Mouse (Mus musculus) forebrain, embryonic 11.5 days (tissue): ENCODE results near the gene Nelfa. TPM values are rescaled to one million over a fixed set of nuclear protein-coding genes. Genes with fewer than 3 reads are reported as not detected.
A peak's percentile ranks its signal among the peaks of the same experiment; 100 is the strongest.

Experiments
- ATAC-seq: fragments of 200-750 bp; cut with Nextera tagmentation; replicated peaks from 2 replicates; pipeline ENCODE4 v1.8.0; 2017; ENCODE audit warnings: moderate TSS enrichment; ENCODE audit not compliant: low FRiP score
- DNase-seq: peaks from one replicate; pipeline ENCODE4 v3.0.0-alpha.2; 2017; ENCODE audit warnings: low spot score
- H3K27ac ChIP-seq: fragments of 300-500 bp; sonication (generic); 2 replicates; pipeline ENCODE4 v1.5.1; 2014; ENCODE audit warnings: low read depth, low read length
- H3K27me3 ChIP-seq: fragments of 300-500 bp; sonication (generic); 2 replicates; pipeline ENCODE4 v1.6.1; 2014; ENCODE audit warnings: mild to moderate bottlenecking, low read length, mixed read lengths; ENCODE audit not compliant: control insufficient read depth, insufficient read depth
- H3K36me3 ChIP-seq: fragments of 300-500 bp; sonication (generic); 2 replicates; pipeline ENCODE4 v1.6.1; 2014; ENCODE audit warnings: mild to moderate bottlenecking, low read length, moderate library complexity, mixed read lengths; ENCODE audit not compliant: control insufficient read depth, insufficient read depth
- H3K4me1 ChIP-seq: fragments of 300-500 bp; sonication (generic); replicated peaks from 2 replicates; pipeline ENCODE4 v1.6.1; 2014; ENCODE audit warnings: low read length, mixed read lengths; ENCODE audit not compliant: control insufficient read depth, insufficient read depth
- H3K4me2 ChIP-seq: fragments of 300-500 bp; sonication (generic); 2 replicates; pipeline ENCODE4 v1.6.1; 2014; ENCODE audit warnings: low read depth, mild to moderate bottlenecking, low read length, moderate library complexity, mixed read lengths; ENCODE audit not compliant: severe bottlenecking
- H3K4me3 ChIP-seq: fragments of 300-500 bp; sonication (generic); 2 replicates; pipeline ENCODE4 v1.5.1; 2014; ENCODE audit warnings: low read depth, low read length
- H3K9ac ChIP-seq: fragments of 300-500 bp; sonication (generic); 2 replicates; pipeline ENCODE4 v1.6.1; 2014; ENCODE audit warnings: low read length
- H3K9me3 ChIP-seq: fragments of 300-500 bp; sonication (generic); 2 replicates; pipeline ENCODE4 v1.6.1; 2016; ENCODE audit warnings: low read length, mixed read lengths; ENCODE audit not compliant: control insufficient read depth
- WGBS: fragments of 180-500 bp; shearing (Covaris S2); extraction: QIAGEN DNeasy Blood & Tissue Kit; methylation state at CpG from one replicate; pipeline ENCODE4 v1.1.7; 2014; 5-methylcytosine and 5-hydroxymethylcytosine counted together
- polyA plus RNA-seq: library from polyadenylated mRNA; unstranded; fragments of >200 nt; fragmentation: Nextera tagmentation; extraction: Ambion mirVana; gene quantifications from 2 replicates; pipeline ENCODE4 v1.2.1, GENCODE M21; 2014

Gene Nelfa
- 86.3 and 88.3 TPM in 2 replicates for polyA plus RNA-seq

DNA sequence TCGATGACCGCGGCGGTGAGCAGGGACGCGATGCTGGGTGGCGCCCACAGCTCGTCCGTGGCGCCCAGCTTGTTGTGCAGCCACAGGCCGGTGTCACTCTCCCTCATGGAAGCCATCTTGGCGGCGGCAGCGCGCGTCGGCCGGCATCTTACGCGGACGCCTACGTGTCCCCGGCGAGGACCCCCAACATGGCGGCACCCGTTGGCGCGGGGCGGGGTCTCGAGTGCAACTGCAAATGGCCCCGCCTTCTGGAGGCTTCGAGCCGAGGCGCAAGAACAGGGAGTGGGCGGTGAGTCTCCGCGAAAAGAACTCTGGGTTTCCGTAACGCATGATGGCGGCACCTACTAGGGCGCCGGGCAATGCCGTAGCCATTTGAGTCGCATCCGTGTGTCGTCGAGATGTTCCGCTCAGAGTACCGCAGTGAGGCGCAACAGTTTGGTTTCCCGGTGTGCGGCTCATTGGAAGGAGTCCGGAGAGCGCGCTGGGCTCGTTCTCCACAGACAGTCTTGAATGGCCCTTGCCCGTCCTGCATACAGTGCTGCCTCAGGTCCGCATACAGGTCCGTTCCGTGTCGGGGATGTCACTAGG is at the start of gene Nelfa:
Gene Nelfa, minus strand, starts transcription at position 294 of the 588 bp plus-strand sequence.
- peak; percentile 99 for DNase-seq
- Histone ChIP-seq H3K9ac (peak within 1 kb of the TSS; percentile 92), H3K4me2 (peak within 1 kb of the TSS; percentile 59), H3K36me3 (no peaks in the 10 kb centered on the region; the same call in 1 of the 2 replicates), H3K4me1 (peaks cover 2% of the 10 kb centered on the region; the same call in 1 of the 2 replicates), H3K27ac (peak within 1 kb of the TSS; percentile 89), H3K9me3 (no peaks in the 10 kb centered on the region; the same call in 1 of the 2 replicates), H3K27me3 (no peaks in the 10 kb centered on the region), H3K4me3 (peak within 1 kb of the TSS; percentile 94)
- under 1% methylated on average over 61 of the region's 61 CpGs for WGBS
- peak; percentile 97 for ATAC-seq

GRCm38 (mm10) chr5:33983309-33984121 is 47.3 kb upstream of the Nelfa start, which contains the start of gene Gm1673:
Gene Gm1673 (plus strand): TSS chr5:33983433.
- Histone ChIP-seq H3K4me2 (peak within 1 kb of the TSS; percentile 87), H3K9ac (peak within 1 kb of the TSS; percentile 93), H3K36me3 (no peaks in the 10 kb centered on the region), H3K4me3 (peak within 1 kb of the TSS; percentile 75), H3K27ac (peak within 1 kb of the TSS; percentile 63), H3K27me3 (no peaks in the 10 kb centered on the region), H3K4me1 (peaks cover 10% of the 10 kb centered on the region; the same call in 1 of the 2 replicates), H3K9me3 (no peaks in the 10 kb centered on the region)
- 1% methylated on average over 86 of the region's 88 CpGs for WGBS
- ATAC-seq (peak; percentile 89), DNase-seq (peak; percentile 95)

DNA sequence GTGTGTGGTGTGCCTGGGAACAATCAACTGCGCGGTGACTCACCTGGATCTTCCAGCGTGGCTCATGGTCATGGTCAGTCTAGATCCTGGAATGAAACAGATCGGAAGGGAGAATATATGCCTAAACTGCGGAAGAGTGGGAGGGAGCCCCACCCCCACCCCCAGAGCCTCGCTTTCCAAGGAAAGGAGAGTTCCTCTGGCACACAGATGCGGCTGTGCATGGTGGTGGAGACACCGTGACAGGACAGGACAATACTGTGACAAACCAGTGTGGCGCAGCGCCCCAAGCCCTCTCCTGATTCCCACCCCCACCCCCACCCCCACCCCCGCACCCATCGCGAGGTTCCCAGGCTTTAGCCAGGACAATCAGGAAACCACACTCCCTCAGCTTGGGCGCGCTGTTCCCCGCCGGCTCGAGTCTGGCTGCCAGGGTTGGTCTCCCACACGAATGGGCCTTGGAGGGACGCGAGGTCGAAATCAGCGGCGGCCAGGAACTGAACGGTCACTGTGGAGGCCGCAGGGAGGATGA is 46.6 kb upstream of the Nelfa start:
- peak overlapping the region; percentile 87 for H3K4me2 ChIP-seq
- no peaks in the 10 kb centered on the region for H3K27me3 ChIP-seq
- WGBS: 5% methylated on average over 26 of the region's 26 CpGs
- no peaks in the 10 kb centered on the region for H3K36me3 ChIP-seq
- no peaks in the 10 kb centered on the region for H3K9me3 ChIP-seq
- peak overlapping the region; percentile 58 for H3K27ac ChIP-seq
- peak overlapping the region; percentile 93 for H3K9ac ChIP-seq
- ATAC-seq: peak; percentile 51
- no peak for DNase-seq
- H3K4me1 ChIP-seq: peaks cover 10% of the 10 kb centered on the region; the same call in 1 of the 2 replicates
- peak overlapping the region; percentile 75 for H3K4me3 ChIP-seq

DNA sequence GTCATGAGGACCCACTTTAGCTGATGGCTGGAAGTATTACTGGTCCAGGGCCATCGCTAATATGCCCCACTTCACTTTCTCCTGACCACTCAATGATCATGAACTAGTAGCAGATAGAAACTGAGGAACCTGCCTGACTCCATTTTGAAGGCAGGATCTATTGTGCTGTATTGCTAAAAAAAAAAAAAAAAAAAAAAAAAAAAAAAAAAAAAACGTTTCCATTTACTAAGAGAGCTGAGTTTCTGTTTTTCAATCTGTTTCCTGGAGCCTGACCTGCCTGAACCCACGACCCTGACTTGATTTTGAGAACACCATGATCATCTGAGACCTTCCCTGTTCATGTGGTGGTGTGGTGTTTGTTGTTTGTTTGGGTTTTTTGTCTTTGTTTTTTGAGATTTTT is 40.1 kb upstream of the Nelfa start:
- 48% methylated on average over 3 of the region's 3 CpGs for WGBS
- H3K9ac ChIP-seq: no peak overlapping the region
- no peak overlapping the region for H3K27ac ChIP-seq
- H3K4me1 ChIP-seq: no peaks in the 10 kb centered on the region
- H3K9me3 ChIP-seq: no peaks in the 10 kb centered on the region
- H3K4me3 ChIP-seq: no peak overlapping the region
- H3K27me3 ChIP-seq: no peaks in the 10 kb centered on the region
- no peak for ATAC-seq
- H3K36me3 ChIP-seq: no peaks in the 10 kb centered on the region
- DNase-seq: no peak
- H3K4me2 ChIP-seq: no peak overlapping the region

DNA sequence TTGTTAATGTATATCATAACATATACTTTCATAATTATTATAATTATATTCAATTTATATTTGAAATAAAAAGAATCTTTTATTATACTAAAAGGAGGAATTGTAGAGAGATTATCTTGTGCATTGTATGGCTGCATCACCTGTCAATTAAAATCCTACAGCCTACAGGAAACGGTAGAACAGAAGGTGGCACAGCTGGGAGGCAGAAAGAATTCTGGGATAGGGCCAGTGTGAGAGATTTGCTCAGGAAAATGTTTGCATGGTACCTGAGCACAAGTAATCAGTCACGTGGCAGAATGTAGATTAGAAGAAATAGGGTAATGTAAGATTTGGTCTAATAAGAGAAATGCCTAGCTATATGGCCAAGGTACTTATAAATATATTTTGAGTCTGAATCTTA is 38.5 kb upstream of the Nelfa start:
- Histone ChIP-seq H3K27ac (no peak overlapping the region), H3K4me1 (no peaks in the 10 kb centered on the region), H3K9me3 (no peaks in the 10 kb centered on the region), H3K36me3 (no peaks in the 10 kb centered on the region), H3K4me3 (no peak overlapping the region), H3K9ac (no peak overlapping the region), H3K27me3 (no peaks in the 10 kb centered on the region), H3K4me2 (no peak overlapping the region)
- DNase-seq: no peak
- 66% methylated on average over 2 of the region's 2 CpGs for WGBS
- ATAC-seq: no peak

GRCm38 (mm10) chr5:33959382-33959781 is 23.2 kb upstream of the Nelfa start:
- no peaks in the 10 kb centered on the region for H3K27me3 ChIP-seq
- no peak overlapping the region for H3K4me2 ChIP-seq
- DNase-seq (no peak), ATAC-seq (no peak)
- no peak overlapping the region for H3K9ac ChIP-seq
- WGBS: 86% methylated on average over 4 of the region's 4 CpGs
- H3K4me1 ChIP-seq: no peaks in the 10 kb centered on the region
- no peaks in the 10 kb centered on the region for H3K36me3 ChIP-seq
- H3K9me3 ChIP-seq: peaks cover 4% of the 10 kb centered on the region; the same call in 1 of the 2 replicates
- no peak overlapping the region for H3K27ac ChIP-seq
- no peak overlapping the region for H3K4me3 ChIP-seq

GRCm38 (mm10) chr5:33955868-33956267 is 19.7 kb upstream of the Nelfa start:
- peaks cover 6% of the 10 kb centered on the region; the same call in 1 of the 2 replicates for H3K9me3 ChIP-seq
- DNase-seq (no peak), ATAC-seq (no peak)
- no peak overlapping the region for H3K4me3 ChIP-seq
- 92% methylated on average over 4 of the region's 4 CpGs for WGBS
- no peaks in the 10 kb centered on the region for H3K36me3 ChIP-seq
- H3K27me3 ChIP-seq: no peaks in the 10 kb centered on the region
- no peaks in the 10 kb centered on the region for H3K4me1 ChIP-seq
- H3K4me2 ChIP-seq: no peak overlapping the region
- H3K27ac ChIP-seq: no peak overlapping the region
- no peak overlapping the region for H3K9ac ChIP-seq

DNA sequence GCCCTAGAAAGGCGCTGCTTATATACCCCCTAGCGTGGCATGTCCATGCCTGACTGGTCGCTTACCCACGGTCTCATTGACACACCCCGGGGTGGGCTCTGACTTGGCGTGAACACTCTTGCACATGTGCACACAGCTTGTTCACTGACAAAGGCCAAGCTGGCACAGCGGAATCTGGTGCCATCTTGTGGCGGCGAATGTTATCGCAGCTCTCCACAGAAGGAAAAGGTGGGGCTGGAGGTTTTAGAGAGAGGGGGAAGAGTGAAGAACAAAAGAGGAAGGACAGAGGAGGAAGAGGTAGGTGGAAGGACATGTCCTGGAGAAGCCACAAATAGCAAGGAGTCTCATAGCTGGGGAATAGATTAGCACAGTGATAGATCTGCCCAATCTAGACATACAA is 18.1 kb upstream of the Nelfa start:
- no peak overlapping the region for H3K9ac ChIP-seq
- no peak overlapping the region for H3K4me2 ChIP-seq
- no peaks in the 10 kb centered on the region for H3K36me3 ChIP-seq
- H3K4me3 ChIP-seq: no peak overlapping the region
- peaks cover 6% of the 10 kb centered on the region; the same call in 1 of the 2 replicates for H3K9me3 ChIP-seq
- DNase-seq (peak; percentile 81), ATAC-seq (no peak)
- no peaks in the 10 kb centered on the region for H3K27me3 ChIP-seq
- 33% methylated on average over 10 of the region's 10 CpGs for WGBS
- H3K27ac ChIP-seq: no peak overlapping the region
- no peaks in the 10 kb centered on the region for H3K4me1 ChIP-seq
